Mouse (Mus musculus): Measurements from ENCODE around the gene Gm10563.
"Not testable (repeated sequence)": the region's sequence is repeated elsewhere in the genome, so short reads cannot be mapped to it uniquely, and the experiment has no call there.

Gm10563 gene

DNA sequence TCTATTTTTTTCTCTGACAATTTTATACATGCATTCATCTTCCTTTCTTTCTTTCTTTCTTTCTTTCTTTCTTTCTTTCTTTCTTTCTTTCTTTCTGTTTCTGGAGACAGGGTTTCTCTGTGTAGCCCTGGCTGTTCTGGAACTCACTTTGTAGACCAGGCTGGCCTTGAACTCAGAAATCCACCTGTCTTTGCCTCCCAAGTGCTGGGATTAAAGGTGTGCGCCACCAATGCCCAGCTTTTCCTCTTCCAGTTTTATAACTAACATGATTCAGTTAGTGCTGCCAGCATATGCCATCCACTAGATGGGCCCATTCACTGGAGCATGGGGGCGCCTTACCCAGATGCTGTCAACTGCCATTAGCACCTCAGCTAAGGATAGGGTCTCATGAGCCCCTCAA is at the start of gene Gm10563:
TSS of gene Gm10563 (minus strand) at position 101 of the 400 bp plus-strand sequence.
- in situ Hi-C loops (cut with MboI): not testable (repeated sequence)

DNA sequence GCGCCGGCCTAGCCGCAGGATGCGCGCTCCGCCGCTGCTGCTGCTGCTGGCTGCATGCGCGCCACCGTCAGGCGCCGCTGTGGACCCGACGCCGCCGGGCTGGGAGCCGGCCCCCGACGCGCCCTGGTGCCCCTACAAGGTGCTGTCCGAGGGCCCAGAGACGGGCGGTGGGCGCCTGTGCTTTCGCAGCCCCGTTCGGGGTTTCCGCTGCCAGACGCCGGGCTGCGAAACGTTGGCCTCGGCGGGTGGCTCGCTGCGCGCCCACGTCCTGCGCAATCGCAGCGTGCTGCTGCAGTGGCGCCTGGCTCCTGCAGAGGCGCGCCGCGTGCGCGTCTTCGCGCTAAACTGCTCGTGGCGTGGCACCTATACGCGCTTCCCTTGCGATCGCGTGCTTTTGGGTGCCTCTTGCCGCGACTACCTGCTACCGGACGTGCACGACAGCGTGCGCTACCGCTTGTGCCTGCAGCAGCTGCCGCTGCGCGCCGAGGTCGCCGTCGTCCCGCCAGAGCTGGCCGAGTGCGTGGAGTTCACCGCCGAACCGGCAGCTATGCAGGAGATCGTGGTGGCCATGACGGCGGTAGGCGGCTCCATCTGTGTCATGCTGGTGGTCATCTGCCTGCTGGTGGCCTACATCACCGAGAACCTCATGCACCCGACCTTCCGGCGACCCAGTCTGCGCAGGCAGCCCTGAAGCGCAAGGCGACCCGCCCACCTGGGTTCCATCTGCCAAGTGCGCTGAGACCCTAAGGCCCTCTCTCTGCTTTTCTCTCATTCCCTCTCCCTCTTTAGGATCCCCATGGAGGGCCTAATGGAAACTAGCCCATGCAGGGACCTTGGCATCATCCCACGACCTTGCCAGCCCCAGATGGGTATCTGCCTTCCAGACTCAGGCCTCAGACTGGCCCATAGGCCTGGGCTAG is 49.5 kb upstream of the Gm10563 start:
- in situ Hi-C loops (cut with MboI): no loop called here

DNA sequence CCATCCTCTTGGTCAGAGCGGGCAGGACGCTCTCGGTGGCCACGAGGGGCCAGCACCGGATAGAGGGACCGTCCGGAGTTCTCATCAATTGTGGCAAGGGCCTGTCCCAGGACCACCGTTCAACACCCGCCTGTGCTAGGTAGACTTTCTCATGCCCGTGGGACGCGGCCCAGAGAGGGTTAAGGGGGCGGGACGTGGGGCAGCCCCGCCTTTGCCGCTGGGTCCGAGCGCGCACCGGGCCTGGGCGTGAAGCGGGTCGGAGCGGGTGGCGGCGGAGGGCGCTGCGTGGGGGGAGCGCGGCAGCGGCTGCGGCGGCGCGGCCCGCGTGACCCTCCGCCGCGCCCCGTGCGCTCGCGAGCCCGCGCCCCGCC is 48.9 kb upstream of the Gm10563 start, which contains the start of gene Fndc10:
TSS of gene Fndc10 (plus strand) at position 232 of the 371 bp plus-strand sequence.
- in situ Hi-C loops (cut with MboI): no loop called here

DNA sequence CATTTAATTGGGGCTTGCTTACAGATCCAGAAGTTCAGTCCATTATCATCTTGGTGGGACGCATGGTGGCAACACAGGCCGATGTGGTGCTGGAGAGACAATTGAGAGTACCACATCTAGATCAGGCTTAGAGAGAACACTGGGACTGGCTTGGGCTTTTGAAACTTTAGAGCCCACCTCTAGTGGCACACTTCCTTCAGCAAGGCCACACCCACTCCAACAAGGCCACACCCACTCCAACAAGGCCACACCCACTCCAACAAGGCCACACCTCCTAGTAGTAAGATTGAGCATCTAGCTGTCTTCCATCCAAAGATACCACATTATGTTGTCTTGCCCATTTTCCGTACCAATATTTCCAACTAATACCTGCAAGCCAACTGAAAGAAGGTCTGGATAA is 47.2 kb upstream of the Gm10563 start:
- in situ Hi-C loops (cut with MboI): no loop called here

DNA sequence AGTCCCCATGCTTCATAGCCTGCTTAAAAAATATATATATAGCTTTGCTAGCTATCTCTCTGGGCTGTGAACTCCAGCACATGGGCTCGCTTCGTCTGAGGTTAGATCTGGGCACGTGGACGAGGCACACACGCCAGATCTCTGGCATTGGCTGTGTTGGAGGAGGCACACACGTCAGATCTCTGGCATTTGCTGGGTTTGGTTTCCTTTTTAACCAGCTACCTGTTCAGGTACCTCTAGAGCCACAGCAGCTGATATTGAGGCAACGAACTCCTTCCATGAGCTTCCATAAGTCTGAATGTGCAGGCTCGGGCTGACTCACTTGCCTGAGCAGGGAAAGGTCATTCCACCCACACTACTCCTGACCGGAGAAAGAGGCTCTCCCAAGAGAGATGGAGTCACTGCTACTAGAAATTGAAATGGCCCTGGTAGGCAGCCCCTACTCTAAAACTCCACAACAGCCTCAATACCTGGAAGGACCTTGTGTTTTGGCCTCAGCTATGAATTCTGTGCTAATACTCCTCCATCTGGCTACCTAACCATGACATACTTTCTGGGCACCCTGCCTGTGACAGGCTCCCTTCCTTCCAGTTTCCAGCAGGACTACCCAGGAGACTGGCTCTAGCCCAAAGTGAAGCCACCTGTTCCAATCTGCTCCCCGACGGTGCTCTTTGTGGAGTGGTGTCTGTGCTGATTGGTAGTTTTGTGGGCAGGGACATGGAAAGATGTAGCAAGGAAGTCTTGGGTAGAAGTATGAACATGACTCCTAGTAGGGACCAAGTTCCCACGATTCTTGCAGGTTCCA is 45.6 kb upstream of the Gm10563 start:
- in situ Hi-C loops (cut with MboI): no loop called here

DNA sequence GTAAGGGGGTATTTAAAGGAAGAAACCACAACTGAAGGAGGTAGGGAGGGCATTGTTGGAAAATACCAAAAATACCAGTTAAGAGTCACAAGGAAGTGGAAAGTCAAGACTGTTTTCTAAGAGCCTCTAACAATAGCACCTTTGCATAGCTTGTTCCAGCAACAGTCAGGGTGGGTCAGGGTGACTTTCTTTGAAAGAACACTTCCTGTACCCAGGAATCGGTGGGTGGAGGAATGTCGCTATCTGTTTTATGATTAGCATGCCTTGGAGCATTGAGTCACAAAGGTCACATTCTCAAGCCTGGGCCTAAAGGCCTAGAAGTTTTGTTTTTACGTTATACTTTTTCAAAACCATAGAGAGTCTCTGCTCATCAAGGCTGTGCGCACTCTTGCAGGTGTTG is 42.6 kb upstream of the Gm10563 start:
- in situ Hi-C loops (cut with MboI): not testable (repeated sequence)

DNA sequence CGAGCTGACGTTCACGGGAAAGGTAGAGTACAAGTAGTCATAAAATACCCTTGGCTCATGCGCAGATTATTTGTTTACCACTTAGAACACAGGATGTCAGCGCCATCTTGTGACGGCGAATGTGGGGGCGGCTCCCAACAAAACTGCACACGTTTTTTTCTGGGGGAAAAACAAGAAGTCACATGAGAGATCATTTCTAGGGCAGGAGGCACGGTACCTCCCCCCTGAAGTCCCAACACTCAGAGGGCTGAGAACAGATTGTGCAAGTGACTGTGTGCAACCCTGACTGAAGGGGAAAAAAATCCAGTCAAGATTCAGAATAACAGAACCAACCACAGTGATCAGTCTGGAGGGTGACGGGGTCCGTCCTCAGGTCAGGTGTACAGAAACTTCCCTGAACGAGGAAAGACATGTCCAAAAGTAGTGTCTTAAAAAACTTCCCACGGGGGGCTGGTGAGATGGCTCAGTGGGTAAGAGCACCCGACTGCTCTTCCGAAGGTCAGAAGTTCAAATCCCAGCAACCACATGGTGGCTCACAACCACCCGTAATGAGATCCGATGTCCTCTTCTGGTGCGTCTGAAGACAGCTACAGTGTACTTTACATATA is 38.6 kb upstream of the Gm10563 start:
- in situ Hi-C loops (cut with MboI): not testable (repeated sequence)

DNA sequence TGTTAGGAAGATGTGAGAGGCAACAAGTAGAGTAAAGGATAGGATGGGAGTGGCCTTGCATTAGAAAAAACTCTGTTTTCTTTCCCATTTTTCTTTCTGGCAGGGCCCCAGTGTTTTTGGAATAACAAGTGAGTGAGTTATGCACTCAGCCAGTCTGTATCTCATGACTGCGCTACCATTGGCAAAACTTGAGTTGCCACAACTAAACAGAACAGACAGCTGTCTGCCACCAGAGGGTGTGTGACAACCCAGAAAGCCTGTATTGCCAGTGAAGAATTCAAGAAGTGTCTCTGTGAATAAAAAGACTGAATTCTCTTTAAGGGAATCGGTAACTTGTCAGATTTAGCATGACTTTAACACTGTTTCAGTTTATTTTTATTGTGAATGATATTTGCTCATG is 30.8 kb upstream of the Gm10563 start:
- in situ Hi-C loops (cut with MboI): no loop called here

DNA sequence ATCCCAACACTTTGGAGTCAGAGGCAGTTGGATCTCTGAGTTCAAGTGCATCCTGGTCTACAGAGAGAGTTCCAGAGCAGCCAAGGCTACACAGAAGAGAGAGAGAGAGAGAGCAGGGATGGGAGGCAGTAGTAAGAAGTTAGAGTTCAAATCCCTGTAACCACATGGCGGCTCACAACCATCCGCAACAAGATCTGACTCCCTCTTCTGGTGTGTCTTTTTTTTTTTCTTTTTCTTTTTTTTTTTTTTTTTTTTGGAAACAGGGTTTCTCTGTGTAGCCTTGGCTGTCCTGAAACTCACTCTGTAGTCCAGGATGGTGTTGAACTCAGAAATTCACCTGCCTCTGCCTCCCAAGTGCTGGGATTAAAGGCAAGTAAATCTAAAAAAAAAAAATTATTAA is 26.9 kb upstream of the Gm10563 start:
- in situ Hi-C loops (cut with MboI): no loop called here

DNA sequence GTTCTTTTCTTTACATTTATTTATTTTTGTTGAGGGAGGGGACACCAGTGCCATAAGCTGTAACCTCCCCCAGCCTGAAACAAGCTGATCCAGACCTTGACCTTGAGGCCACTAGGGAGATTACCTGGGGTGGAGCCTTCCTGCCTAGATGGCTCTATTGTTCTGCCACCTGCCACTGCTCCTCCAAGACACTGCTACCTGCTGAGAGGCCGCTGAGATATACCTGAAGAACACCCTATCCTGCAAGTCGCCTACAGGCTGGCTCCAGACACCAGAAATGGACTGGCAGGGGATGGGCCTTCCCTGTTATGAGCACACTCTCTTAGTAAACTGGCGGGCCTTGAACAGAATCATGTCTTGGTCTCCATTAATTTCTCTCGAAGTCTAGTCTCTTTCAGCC is 25.0 kb upstream of the Gm10563 start:
- in situ Hi-C loops (cut with MboI): not testable (repeated sequence)

DNA sequence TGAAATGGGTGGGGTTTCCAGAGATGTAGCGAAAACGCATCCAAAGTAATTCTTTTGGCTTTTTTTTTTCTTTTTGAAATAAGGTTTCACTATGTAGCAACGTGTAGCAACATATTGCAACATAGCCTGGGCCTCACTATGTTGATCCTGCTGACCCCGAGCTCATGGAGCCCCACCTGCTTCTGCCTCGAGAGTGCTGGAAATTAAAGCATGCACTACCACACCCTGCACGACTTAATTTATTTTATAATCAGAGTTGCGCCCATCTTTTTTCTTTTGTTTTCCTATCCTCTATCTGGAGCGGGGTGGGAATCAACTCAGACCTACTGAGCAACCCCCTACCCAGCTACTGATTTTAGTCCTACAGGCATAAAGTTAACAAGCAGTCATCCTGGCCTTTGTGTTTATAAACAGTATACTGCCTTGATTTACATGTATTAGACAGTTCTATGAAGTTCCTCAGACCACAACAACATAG is 24.4 kb upstream of the Gm10563 start:
- in situ Hi-C loops (cut with MboI): no loop called here

DNA sequence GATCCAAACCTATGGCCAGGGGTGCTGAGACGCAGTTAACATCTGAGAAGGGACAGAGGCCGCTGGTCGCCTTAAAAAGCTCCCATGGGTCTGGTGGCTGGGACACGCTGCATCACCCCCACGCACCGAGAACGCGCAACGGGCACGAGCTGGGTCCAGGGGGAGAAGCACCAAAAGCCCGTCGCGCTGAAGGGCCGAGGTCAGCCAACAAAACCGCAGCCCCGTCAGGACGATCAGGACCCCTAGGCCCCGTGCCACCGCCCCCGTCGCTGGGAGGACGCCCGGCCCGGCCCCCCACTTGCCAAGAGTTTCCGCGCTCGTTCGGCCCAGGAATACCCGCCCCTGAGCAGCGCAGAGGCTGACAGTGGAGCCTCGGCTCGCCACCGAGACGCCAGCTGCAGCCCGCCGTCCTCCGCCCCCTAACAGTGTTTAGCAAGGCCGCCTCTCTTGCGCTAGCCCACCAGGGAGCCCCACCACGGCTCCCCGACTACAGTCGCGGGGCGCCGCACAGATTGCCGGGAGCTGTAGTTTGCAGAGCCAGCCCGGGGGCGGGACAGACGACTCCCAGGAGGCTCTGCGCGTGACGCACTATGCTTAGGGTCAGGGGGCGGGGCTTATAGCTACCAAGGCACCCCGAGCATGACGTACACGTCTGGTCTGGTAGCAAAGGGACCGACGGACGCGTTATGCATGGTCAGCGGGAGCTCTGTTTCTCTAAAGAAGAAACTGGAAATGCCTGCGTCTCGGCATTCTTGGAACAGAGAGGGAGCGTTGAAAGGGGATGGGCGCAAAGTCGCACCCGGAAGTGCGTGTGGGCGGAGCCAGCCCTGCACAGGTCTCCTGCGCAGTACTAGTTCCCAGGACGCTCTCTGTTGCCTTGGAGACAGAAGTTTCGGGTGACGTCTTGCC is 23.7 kb upstream of the Gm10563 start, which contains the start of gene Mib2:
TSS of gene Mib2 (minus strand) at position 510 of the 909 bp plus-strand sequence.
- in situ Hi-C loops (cut with MboI): no loop called here

DNA sequence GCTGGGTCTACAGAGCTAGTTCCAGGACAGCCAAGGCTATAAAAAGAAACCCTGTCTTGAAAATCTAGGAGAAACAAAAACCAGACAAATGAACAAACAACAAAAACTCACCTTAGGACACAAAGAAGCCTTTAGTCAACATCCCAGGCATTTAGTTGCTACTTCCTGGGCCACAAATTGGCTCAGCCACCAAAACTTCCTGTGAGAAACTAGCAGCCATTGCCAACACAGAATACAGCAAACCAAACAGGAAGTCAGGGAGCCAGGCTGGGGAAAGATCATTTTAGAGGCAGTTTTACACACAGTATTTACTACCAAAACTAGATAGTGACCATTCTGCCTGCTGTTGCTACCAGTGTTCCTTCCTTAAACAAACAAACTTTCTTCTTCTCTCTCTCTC is 21.7 kb upstream of the Gm10563 start:
- in situ Hi-C loops (cut with MboI): no loop called here

DNA sequence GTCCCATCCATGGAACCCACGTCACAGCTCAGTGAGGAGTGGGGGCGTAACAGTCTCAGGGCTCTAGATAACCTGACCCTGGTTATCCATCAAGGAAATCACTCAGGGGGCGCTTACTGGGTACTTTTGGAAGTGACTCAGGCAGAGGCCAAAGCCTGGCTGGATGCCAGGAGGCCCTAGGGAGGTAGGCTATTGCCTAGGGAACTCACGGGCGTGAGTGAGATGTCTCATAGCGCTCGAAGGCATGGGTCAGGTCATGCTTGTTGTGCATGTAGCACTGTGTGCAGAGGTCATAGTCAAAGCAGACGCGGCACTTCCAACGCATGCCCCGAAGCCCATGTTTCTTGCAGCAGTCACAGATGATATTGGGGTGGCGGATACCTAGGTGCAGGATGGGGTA is 15.4 kb upstream of the Gm10563 start:
- in situ Hi-C loops (cut with MboI): no loop called here

DNA sequence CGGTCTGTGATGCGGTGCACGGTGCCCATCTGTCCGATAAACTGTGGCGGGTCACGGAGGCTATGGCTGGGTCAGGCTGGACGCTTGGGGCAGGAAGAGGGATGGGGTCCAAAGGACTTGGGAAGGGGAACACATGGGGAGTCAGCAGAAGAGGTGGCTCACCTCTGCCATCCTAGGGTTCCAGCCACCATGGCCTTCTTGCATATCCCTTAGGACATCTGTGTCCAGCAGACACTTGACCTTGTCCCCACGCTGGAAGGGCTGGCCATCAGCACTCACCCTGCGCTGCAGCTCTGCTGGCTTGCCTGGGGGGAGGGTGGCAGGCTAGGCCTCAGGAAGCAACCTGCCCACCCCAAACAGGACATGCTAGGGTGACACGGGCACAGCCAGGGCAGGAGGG is 13.8 kb upstream of the Gm10563 start:
- in situ Hi-C loops (cut with MboI): no loop called here

DNA sequence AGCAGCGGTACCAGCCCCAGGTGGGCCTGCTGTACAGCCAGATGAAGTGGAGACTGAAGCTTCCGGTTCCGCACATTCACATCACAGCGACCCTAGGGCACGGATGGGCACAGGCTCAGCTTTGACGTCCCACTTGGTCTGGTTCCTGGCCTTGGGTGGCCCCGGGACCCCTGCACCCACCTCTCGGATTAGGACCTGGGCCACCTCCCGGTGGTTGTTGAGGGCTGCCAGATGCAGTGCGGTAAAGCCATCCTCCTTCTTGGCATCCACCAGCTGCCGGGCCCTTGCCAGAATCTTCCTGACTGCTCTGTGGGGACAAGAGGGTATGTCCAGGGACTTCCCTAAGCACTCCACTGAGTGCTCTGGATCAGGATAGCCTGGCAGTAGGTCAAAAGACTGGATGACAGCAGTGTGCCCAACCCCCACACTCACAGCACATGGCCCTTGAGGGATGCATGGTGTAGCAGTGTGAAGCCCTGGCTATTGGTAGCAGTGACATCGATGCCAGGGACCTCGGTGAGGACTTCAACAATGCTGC is 11.1 kb upstream of the Gm10563 start:
- in situ Hi-C loops (cut with MboI): no loop called here

DNA sequence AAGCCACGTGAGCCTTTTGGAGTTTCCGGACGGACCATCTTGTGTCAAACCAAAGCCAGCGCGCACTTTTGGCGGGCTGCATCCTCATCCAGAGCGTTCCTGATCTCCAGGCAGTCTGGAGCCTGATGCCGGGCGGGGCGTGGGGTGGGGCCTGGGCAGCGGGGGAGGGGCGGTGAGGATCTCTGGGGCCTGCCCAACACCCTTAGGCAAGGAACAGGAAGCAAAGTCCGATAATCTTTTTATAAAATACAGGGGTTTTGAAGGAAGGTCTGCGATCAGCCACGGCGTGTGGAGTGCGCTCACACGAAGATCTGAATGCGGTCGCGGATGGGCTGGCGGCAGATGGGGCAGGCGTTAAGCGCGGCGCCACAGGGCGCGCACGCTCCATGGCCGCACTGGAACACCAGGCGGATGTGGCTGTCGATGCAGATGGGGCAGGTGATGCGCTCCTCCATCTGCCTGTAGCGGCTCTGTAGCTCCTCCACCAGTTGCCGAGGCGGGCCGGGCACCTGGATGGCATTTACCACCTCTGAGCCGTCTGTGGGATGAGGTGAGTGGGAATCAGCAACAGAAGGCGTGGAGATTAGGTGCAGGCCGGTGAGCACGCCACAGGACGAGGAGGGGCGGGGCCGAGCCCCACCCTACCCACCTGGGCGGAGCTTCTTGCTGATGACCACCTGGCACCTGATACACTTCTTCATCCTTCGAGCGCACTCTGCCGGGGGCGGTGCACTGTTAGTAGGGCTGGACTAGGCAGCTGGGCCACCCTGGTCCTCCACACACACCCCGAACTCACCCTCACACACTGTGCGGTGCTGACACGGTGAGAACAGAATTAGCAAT is 9.5 kb upstream of the Gm10563 start:
- in situ Hi-C loops (cut with MboI): no loop called here

DNA sequence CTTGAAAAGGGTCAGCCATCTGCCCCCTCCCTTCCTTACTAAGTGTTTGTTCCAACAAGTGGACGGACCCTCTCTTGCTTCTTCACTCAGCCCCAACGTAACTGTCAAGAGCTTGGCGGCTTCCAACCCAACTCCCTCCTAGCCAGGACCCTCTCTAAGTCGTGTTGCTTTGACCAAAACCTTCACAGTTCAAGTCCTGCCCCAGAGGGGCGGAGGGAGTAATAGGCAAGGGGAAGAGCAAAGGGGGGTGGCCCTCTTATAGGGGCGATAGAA is 8.9 kb upstream of the Gm10563 start:
- in situ Hi-C loops (cut with MboI): no loop called here

DNA sequence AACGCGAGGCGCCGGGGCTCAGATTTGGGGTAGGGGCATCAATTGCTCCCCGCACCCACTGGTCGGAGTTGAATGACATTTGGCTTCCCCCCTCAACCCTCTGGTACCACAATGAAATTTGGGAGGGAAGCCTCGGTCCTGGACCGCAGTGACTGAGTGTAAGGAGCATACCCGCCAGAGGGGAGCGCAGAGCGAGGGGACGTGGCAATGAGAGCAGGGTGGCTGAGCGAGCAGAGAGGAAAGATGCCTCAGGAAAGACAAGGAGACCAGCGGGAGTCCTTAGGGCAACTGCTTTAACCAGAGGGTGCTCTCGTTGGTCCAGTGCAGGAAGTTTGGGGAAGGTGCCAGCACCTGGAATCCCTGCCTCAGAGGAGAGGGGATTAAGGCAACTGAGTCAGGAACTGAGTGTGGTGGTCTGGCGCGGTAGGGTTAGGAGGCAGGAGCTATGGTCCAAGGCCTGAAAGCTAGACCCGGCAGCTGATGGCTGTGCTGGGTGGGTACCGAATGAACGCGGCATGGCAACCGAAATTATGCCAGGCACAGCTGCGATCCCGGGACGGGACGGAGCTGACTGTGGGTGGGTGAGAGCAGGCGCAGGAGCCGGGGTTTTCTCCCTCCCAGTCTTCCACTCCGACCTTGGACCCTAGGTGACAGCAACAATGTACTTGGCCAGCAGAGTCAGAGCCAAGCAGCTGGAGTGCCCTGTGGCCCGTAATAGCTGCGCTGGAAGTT is 8.4 kb upstream of the Gm10563 start:
- in situ Hi-C loops (cut with MboI): no loop called here

DNA sequence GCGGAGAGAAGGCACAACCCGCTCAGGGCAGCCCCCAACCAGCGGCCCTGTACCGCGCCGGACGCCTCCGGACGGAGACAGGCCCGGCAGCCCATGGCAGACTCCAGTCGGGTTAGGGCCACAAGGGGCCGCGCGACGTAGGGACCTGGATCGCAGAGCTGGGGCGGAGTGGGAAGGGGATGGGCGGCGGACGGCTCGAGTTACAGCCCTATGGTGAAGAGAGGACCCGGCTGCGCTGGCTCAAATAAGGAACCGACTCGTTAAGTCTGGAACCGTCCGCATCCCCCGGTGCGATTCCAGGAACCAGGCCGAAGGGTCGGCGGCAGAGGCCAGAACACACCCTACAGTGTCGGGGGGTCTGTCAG is 7.9 kb upstream of the Gm10563 start, which contains the start of gene Mmp23:
TSS of gene Mmp23 (minus strand) at position 299 of the 365 bp plus-strand sequence.
- in situ Hi-C loops (cut with MboI): no loop called here
